In genomic region chr13:8869578-8870157, GRCm38 (mm10) we compare ENCODE assay signal across 10 mouse cellular contexts. TPM values are rescaled to one million over a fixed set of nuclear protein-coding genes. Genes with fewer than 3 reads are reported as not detected.
DNase-seq lines count a peak whose midpoint lies in the region; ATAC-seq and TF ChIP-seq lines count a peak whose summit lies in the region.
"Had no signal": no experiment of that assay in that cellular context is flagged by ENCODE, and none has a peak within 500 bp of the region (broad histone marks: within the 10 kb centered on the region; RNA-seq: fewer than 3 reads in every experiment).

No protein-coding gene starts in this region.

- no peak for ATAC-seq in kidney, embryonic 16.5 days (ENCODE audit: low FRiP score, low TSS enrichment)
- ATAC-seq in hindbrain, embryonic 16.5 days: no peak
- no peak for ATAC-seq in midbrain, embryonic 15.5 days (replicated peaks)

- H3K4me3 ChIP-seq in kidney, embryonic 16.5 days (ENCODE audit: low read length): peak overlapping the region; percentile 84
- peak overlapping the region; percentile 98; the same call in 1 of the 2 replicates for H3K4me3 ChIP-seq in cortical plate, adult 2 months (ENCODE audit: insufficient read depth, low read length)
- H3K4me3 ChIP-seq in hindbrain, embryonic 16.5 days (ENCODE audit: low read length): peak overlapping the region; percentile 72
- peak overlapping the region; percentile 76 for H3K4me3 ChIP-seq in midbrain, embryonic 15.5 days

- H3K4me2 ChIP-seq in kidney, embryonic 16.5 days (replicated peaks; ENCODE audit: low read depth, low read length): peak overlapping the region; percentile 85
- H3K4me2 ChIP-seq in hindbrain, embryonic 16.5 days (ENCODE audit: low read length): peak overlapping the region; percentile 91
- H3K4me2 ChIP-seq in midbrain, embryonic 15.5 days: peak overlapping the region; percentile 72

- TF ChIP-seq POLR2A in cortical plate, adult 2 months (IDR thresholded peaks at IDR 0.05; ENCODE audit: extremely low read depth, insufficient read depth, low read length): no peak

- peaks cover 8% of the 10 kb centered on the region for H3K4me1 ChIP-seq in kidney, embryonic 16.5 days (ENCODE audit: insufficient read depth, low read length)
- H3K4me1 ChIP-seq in cortical plate, adult 2 months (ENCODE audit: control insufficient read depth, insufficient read depth, low read length): peaks cover 6% of the 10 kb centered on the region
- H3K4me1 ChIP-seq in hindbrain, embryonic 16.5 days (ENCODE audit: control insufficient read depth, insufficient read depth, low read depth, low read length): peaks cover 15% of the 10 kb centered on the region
- peaks cover 25% of the 10 kb centered on the region for H3K4me1 ChIP-seq in midbrain, embryonic 15.5 days

- WGBS in kidney, embryonic 16.5 days: 67% methylated on average over 5 of the region's 5 CpGs
- WGBS in hindbrain, embryonic 16.5 days: 74% methylated on average over 5 of the region's 5 CpGs
- WGBS in midbrain, embryonic 15.5 days: 71% methylated on average over 5 of the region's 5 CpGs

- 0 out of 2 replicates have a peak, but pooled peaks cover 6% of the 10 kb centered on the region for H3K36me3 ChIP-seq in kidney, embryonic 16.5 days (ENCODE audit: insufficient read depth, low read length)
- no peaks in the 10 kb centered on the region for H3K36me3 ChIP-seq in hindbrain, embryonic 16.5 days (ENCODE audit: control insufficient read depth, insufficient read depth, low read length)
- H3K36me3 ChIP-seq in midbrain, embryonic 15.5 days (replicated peaks): no peaks in the 10 kb centered on the region

- H3K9ac ChIP-seq in kidney, embryonic 16.5 days (replicated peaks; ENCODE audit: low read length): peak overlapping the region; percentile 80
- peak overlapping the region; percentile 78 for H3K9ac ChIP-seq in hindbrain, embryonic 16.5 days (ENCODE audit: low read depth, low read length)
- H3K9ac ChIP-seq in midbrain, embryonic 15.5 days: peak overlapping the region; percentile 57

- no peaks in the 10 kb centered on the region for H3K9me3 ChIP-seq in kidney, embryonic 16.5 days (ENCODE audit: low read length)
- H3K9me3 ChIP-seq in hindbrain, embryonic 16.5 days (ENCODE audit: control insufficient read depth, low read length): no peaks in the 10 kb centered on the region
- H3K9me3 ChIP-seq in midbrain, embryonic 15.5 days: no peaks in the 10 kb centered on the region

- TF ChIP-seq CTCF in cortical plate, adult 2 months (IDR thresholded peaks at IDR 0.05; ENCODE audit: extremely low read depth, insufficient read depth, low read length): no peak

- DNase-seq in kidney, postnatal 14 days: no peak
- DNase-seq in right cerebral cortex, postnatal 36 days (ENCODE audit: low spot score in 2 of 2): no peak
- no peak for DNase-seq in cerebellum, adult 9-10 months
- no peak for DNase-seq in B cell, adult 2 months
- DNase-seq: kidney, adult 18-20 months; right cerebral cortex, postnatal 4 days had no signal

- H3K27ac ChIP-seq in kidney, embryonic 16.5 days (ENCODE audit: low read length): no peak overlapping the region
- H3K27ac ChIP-seq in cortical plate, adult 2 months (ENCODE audit: insufficient read depth, low read length): no peak overlapping the region
- no peak overlapping the region for H3K27ac ChIP-seq in hindbrain, embryonic 16.5 days (ENCODE audit: low read depth, low read length)
- H3K27ac ChIP-seq in midbrain, embryonic 15.5 days: no peak overlapping the region

- H3K27me3 ChIP-seq in kidney, embryonic 16.5 days (ENCODE audit: insufficient read depth, low read length): no peaks in the 10 kb centered on the region
- H3K27me3 ChIP-seq in hindbrain, embryonic 16.5 days (replicated peaks; ENCODE audit: control insufficient read depth, insufficient read depth, low read length): no peaks in the 10 kb centered on the region
- H3K27me3 ChIP-seq in midbrain, embryonic 15.5 days (replicated peaks): no peaks in the 10 kb centered on the region

RNA-seq across cellular contexts. Expression of gene Wdr37, which starts 2.0 kb away (rescaled TPM):
- polyA plus RNA-seq in kidney, embryonic 16.5 days (2015; fragmentation: Nextera tagmentation; extraction: Ambion mirVana): 21.0 and 21.6 TPM in 2 replicates
- polyA plus RNA-seq in cortical plate, adult 2 months (2012; rRNA removed): 41.3 and 47.5 TPM in 2 replicates
- 50.7 and 55.6 TPM in 2 replicates for polyA plus RNA-seq in hindbrain, embryonic 16.5 days (2015; fragmentation: Nextera tagmentation; extraction: Ambion mirVana)
- polyA plus RNA-seq in midbrain, embryonic 15.5 days (2015; fragmentation: Nextera tagmentation; extraction: Ambion mirVana): 55.4 and 58.2 TPM in 2 replicates

RNA-seq across cellular contexts. Expression of gene Idi1, which starts 15.6 kb away (rescaled TPM):
- 59.7 and 62.6 TPM in 2 replicates for polyA plus RNA-seq in kidney, embryonic 16.5 days (2015; fragmentation: Nextera tagmentation; extraction: Ambion mirVana)
- polyA plus RNA-seq in cortical plate, adult 2 months (2012; rRNA removed): 43.0 and 48.3 TPM in 2 replicates
- polyA plus RNA-seq in hindbrain, embryonic 16.5 days (2015; fragmentation: Nextera tagmentation; extraction: Ambion mirVana): 104 and 118 TPM in 2 replicates
- polyA plus RNA-seq in midbrain, embryonic 15.5 days (2015; fragmentation: Nextera tagmentation; extraction: Ambion mirVana): 89.4 and 94.1 TPM in 2 replicates
